Mouse (Mus musculus): ENCODE data around the gene Pex5.
A peak's percentile ranks its signal among the peaks of the same experiment; 100 is the strongest.

The Pex5 gene

DNA sequence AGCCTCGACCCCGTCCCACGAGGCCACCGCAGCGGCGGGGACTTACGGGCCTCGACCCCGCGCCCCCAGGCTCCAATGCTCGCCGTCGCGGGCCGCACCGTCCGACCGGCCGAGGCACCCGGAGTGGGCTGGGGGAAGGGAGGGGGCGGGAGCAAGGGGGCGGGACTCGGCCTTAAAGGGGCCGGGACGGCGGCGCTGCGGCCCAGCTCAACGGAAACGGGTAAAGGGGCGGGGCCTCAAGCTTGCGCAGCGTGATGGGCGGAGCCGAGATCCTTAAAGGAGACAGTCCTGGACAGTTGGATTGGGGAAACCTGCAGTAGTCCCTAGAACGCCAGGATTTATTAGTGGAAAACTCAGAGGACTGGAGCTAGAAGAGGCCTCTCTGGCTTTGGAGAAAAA, at the start of gene Pex5:
TSS of gene Pex5 (minus strand) at position 141 of the 399 bp plus-strand sequence.
- peak; percentile 96 for DNase-seq (ENCODE audit: low spot score)

DNA sequence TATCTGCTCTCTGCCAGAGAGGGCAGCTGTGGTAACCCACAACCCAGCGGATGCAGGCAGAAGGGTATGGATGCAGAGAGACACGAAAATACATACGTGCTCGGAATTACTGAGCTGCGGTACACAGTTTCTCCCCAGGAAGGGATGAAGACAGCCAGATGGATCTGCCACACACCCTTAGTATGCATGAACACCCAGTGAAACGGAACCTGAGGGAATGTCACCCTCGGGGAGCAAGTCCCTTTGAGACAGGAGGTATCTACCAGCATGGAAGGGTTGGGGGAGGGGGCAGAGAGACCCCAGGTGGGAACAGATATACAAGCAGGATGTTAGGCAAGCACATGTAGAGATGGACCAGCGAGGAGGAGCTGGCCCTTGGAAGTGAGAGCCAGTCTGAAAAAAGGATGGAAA, 49.0 kb upstream of the Pex5 start:
- no peak for DNase-seq (ENCODE audit: low spot score)

DNA sequence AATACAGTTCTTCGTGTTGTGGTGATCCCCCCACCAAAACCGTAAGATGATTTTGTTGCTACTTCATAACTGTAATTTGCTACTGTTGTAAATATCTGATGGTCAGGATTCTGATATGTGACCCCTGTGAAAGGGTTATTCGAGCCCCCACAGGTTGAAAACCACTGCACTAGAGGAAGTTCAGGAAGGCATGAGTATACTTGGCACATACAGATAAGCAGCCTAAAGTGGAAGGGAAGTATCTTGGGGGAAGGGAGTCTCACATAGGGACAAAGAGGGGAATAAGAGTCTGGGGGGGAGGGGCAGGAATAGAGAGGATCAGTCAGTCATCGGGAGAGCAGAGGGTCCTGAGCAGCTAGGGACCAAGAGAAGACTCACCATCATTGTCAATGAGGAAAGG, 44.5 kb upstream of the Pex5 start:
- no peak for DNase-seq (ENCODE audit: low spot score)

DNA sequence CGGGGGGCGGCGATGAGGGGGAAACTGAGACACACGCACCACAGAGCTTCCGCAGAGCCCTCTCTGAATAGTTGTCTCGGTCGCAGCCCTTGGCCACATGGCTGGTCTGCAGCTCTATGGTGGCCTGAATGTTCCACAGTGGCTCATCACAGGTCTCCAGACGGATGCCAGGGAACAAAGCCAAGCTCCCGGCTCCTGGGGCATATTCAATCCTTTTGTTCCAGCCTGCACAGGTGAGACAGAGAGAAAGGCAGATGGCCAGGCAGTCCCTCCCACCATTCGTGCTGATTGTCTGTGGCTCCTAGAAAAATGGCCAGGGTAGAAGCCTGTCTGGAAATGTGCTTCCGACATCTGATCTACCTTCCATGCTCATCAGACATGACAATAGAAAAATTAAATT, 43.6 kb upstream of the Pex5 start:
- no peak for DNase-seq (ENCODE audit: low spot score)

DNA sequence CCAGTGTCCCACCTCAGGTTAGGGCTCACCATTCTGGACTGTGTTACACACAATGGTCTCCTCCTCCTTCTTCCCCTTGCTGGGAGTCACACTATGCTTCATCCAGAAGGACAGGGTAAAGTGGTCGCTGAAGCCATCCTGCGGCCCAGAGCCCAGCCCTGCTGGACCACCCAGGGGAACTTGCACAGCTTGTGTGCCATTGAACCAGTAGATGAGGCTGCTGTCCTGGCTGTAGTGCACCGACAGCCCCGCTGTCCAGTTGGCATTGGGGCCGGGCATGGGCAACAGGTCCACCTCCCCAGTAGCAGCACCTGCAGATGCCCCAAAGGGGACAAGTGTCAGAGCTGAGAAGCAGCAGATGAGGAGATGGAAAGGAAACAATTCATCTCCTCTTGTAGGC, 43.0 kb upstream of the Pex5 start:
- no peak for DNase-seq (ENCODE audit: low spot score)

DNA sequence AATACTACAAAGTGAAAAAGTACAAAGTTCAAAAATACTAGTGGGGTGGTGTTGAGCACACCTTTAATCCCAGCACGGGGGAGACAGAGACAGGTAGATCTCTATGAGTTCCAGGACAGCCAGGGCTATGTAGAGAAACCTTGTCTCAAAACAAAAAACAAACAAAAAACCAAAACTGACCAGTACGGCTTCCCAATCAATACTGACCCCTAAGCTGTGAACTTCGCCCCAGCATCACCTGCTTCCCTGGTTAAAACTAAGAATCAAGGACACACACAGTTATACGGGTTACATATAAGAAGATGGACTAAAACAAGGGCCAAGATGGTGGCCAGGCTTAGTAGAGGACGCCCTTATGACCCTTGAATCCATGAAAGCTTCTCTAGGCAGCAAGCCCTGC, 41.4 kb upstream of the Pex5 start:
- no peak for DNase-seq (ENCODE audit: low spot score)

DNA sequence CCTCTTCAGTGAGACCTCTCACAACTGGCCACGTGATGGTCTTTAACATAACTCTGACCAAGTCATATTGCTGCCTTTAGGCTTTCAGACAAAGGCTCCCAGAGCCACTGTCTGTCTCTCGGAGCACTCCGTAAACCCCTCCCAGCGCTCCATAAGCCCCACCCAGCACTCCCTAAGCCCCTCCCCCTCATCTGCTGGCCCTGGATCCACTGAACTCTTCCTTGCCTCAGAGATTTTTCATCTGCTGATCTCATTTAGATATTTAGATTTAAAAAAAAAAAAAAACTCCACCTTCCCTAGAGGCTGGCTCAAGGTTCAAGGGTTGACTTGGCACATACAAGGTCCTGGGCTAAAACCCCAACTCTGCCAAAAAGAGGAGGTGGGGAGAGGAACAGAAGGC, 38.9 kb upstream of the Pex5 start:
- no peak for DNase-seq (ENCODE audit: low spot score)

DNA sequence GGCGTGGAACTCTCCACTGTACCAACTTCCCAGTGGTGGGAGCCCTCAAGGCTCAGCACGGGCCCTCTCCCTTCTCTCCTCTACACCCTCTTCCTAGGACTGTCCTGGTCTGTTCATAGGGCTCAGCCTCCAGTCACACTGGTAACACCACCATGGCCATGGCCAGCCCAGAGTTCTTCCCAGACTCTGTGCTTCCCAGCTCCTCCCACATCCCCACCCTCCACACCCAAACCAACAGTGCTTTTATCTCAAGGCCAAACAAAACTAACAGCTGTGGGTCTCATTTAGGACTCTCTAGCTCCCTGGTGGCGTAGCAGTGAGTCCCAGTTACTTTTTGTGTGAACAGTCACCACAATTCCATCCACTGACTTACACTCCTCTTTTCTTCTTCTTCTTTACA, 37.1 kb upstream of the Pex5 start:
- DNase-seq (ENCODE audit: low spot score) = no peak

DNA sequence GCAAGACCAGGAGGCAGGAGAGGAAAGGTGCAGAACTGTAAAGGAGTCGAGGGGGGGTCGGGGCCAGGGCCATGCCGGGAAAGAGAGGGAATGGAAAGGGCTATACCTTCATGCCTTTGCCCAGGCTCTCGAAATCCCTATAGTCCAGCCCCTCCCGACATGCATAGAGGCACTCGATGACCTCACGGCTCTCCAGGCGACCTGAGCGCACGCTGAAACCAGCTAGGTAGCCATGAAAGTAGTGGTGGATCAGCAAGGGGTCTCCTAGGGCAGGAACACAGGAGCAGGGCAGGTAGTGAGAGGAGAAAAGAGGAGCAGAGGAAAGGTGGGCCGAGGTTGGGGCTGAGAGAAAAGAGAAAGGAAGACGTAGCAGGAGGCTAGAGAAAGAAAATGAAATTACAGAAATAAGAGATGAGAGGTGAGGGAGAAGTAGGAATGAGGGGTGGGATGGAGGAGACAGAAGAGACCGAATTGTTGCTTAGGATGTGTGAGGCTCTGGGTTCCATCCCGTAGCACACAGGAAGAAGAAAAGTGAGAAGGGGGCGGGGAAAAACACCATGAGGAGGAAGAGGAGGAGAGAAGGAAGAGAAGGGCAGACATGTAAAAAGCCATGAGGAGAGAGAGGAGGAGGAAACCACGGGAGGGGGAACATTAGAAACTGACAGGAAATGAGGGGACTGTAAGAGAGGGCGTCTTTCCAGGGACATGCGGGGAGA, 35.0 kb upstream of the Pex5 start:
- no peak for DNase-seq (ENCODE audit: low spot score)

DNA sequence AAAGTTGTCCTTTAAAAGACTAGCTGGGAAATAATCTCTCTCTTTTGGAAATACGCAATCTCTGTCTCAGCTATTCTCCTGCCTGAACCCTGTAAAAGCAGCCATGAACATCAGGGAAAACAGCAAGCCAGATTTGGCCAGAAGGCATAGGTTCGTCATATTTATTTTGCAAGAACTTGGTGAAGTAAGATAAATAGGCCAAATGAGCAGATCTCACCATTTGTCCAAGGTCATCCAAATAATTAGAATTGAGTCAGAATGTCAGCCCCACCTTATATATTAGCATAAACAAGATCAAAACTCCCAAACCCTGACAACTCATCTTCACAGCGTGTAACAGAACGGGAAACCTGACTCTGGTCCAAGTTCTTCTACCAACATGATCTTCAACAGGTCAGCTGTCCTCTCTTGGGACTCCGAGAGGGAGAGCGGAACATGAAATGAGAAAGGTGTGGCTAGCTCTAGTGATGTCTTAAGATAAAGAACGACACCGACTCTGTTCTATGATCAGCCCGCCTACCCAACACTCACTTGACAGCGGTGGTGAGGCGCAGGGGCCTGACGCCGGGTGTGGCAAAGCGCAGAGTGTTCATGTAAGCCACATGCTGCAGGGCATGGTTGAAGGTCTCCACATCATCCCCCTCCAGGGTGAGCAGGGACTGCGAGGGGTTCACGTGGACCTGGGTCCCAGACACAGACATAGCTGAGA, 34.2 kb upstream of the Pex5 start:
- DNase-seq (ENCODE audit: low spot score) = no peak

DNA sequence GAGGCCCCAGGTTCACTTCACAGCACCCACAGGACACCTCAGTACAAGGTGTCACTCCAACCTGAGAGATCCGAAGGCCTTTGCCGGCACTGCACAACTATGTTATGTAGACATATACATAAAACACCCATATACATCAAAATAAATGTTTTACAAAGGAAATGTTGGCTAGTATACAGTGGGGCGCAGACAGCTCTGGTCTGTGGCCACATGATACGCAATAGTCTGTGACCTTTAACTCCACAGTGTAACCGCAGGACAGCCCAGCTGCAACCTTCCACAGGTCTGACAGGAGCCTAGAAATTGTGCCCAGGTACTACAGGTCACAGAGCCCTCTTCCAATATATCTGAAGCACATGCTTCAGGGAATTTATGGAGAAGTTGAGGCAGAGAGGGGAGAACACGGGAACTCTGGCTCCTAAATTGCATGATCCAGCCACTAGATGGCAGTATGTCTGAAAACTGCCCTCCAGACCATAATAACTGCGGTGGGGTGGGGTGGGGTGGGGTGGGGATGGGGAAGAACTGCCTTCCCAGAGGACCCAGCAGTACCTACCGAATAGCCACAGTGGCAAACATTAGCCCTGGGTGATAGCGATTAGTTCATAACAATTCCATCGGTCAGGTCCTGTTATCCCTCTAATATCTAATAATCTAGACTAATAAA, 33.5 kb upstream of the Pex5 start:
- DNase-seq (ENCODE audit: low spot score) = no peak

DNA sequence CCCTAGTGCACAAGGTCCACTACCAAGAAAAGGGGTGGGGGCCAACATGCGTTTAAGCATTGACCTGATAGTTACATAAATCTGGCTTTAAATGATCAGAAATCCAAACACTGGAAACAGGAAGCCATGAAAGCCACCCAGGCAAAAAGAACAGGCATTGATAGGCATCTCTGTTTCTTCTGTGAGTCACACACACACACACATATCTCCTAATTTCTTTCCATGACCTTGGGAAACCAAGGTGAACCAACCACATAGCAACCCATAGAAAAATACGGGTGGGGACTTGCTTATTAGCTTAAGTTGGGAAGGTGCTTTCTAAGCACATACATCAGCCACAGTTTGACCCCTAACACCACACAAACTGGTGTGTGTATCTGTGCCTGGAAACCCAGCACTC, 32.5 kb upstream of the Pex5 start:
- no peak for DNase-seq (ENCODE audit: low spot score)

DNA sequence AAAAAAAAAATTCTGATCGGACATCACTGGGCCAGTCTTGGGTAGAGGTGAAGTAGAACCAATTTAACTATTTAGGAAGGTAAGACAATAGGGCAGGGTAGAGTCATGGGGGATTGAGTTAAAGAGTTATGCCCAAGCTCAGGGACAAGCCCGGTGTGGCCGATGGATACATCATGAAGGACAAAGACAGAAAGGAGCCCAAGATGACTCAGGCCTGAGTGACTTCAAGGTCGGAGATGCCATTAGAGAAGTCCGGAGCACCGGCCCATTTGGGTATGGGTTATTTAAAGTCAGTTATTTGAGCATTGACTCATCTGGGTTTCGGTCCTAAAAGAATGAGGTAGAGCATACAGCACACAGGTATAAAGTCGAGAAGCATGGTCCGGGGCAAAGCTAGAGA, 31.6 kb upstream of the Pex5 start:
- no peak for DNase-seq (ENCODE audit: low spot score)

DNA sequence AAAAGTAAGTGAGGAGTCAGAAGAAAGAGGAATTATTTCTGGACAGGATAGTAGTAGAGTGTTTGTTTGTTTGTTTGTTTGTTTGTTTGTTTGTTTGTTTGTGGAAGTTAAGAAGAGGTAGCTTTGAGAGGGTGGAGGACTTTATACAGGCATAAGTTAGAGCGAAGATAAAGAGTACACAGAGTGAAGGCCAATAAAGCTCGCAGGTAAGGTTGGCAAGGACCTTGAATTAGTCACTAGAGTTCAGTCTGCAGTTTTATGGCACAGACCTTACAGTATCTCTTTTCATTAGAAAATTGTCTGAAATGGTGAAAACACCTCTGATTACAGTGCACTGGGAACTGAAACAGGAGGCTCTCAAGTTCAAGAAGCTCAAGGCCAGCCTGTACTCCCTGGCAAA, 31.2 kb upstream of the Pex5 start:
- no peak for DNase-seq (ENCODE audit: low spot score)

DNA sequence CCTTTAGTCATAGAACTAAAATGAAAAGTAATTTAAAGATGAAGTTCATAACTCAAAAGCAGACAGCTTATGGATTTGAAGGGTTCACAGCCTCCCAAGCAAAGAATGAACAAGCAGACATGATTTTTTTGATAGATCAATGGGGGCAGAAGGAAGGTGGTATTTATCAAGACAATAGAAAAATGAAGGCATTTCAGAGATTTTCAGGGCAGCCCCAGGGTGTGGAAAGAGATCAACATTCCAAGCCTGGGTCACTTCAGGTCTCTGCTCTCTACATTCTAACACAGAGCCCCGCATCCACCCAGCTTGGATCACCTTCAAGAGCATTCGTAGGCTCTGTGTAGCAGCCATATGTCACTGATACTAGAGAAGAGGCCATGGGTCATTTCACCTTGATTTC, 28.5 kb upstream of the Pex5 start:
- DNase-seq (ENCODE audit: low spot score) = no peak

DNA sequence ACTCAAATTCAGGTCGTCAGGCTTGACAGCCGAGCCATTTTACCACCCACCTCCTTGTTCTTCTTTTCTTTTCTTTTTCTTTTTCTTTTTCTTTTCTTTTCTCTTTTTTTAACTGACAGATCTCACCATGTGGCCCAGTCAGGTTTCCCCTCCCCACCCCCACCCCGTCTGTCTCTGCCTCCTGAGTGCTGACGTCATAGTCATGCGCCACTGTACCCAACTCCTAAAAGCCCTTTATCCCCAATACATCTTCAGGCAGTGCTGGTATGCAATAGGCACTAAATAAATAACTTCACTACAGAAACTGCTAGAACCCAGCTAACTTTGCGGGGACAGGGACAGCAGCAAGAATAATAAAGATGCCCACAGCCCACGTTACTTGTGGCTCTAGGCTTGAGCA, 21.4 kb upstream of the Pex5 start:
- DNase-seq (ENCODE audit: low spot score) = no peak

DNA sequence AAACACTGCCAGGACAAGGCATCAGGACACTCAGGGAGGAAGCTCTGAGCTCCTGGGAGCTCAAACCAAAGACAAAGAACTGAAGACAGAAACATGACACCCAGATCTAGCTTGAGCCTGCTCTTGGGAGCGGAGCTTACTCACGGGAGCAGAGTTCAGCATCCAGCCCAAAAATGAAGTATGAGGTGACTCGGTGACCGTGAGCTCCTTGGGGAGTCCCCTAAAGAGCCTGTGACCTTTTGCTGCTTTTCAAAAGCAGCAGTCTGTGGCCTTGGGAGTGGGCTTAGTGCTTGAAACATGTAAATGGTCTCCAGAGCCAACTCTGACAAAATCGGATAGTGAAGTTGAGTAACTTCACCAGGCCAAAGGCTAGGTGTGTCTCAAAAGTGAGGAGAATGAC, 20.3 kb upstream of the Pex5 start:
- DNase-seq (ENCODE audit: low spot score) = no peak

DNA sequence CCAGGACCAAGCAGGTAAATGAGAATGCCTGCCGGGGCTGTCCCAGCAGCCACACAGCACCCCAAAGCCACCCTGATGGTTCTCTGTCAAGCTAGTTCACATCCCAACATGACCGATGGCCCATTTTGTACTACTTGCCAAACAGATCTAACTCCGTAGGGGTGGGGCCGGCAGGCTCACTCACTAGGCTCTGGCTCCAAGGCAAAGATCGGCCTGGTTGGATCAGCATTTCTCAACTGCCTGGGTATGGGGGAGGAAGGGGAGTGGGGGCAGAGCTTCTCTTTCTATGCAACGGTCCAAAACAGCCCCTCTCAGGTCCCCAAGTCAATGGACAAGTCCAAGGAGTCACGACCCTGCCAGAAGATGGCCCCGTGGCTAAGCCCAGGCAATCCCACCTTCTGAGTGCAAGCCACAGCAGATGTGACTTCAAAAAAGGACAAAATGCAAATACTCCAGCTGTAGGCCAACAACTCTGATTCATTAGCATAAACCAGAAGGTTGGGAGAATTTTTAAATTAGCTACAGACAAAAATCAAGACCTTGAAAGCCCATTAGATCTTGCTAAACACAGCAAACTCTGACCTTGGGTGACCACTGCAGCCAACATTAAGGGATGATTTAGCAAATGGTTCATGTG, 18.9 kb upstream of the Pex5 start:
- no peak for DNase-seq (ENCODE audit: low spot score)

DNA sequence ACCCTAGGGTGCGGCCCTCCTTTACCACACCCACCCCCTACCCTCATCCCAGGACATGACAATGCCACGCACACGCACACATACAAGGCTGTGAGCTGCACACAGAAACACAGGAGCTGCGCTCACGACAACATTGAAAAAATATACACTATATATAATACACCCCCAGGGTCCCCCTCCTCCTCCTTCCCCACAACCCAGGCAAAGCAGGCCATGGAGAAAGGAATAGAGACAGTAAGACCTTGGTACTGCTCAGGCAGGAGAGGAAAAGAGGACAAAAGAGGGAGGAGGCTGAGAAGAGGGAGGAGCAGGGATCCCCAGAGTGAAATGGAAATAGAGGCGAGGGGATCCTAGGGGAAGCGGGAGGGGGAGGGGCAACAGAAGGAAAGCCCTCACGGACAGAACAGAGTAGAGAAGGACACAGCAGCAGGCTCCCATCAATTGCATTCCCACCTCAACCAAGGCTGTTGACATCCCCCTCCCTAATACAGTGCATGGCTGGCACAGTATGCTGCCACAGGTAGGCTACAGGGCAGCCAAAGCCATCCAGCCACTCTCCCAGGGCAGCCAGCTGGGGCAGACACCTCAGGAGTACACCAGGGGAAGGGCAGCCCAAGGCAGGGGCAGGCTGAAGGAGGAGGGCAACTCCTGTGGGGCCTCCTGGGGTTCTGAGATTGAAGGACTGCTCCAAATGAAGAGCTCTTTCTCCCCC, 16.1 kb upstream of the Pex5 start:
- DNase-seq (ENCODE audit: low spot score) = no peak

DNA sequence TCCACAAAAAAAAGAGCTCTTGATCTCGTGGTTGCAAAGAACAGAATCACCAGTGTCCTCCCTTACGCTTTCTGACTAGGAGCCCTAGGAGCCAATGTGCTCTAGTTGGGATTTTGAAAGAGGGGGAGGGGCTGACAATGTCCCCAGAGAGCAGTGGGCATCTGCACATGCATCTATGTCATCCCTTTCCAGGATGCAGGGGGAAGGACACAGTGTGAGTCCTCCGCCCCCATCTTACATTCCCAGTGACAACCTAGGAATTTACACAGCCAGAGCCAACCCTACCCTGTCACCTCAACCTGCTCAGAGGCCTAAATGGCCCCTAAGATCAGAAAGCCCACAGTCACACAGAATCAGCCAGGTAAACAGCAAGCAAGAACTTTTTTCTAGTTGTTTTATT, 15.5 kb upstream of the Pex5 start:
- DNase-seq (ENCODE audit: low spot score) = no peak

DNA sequence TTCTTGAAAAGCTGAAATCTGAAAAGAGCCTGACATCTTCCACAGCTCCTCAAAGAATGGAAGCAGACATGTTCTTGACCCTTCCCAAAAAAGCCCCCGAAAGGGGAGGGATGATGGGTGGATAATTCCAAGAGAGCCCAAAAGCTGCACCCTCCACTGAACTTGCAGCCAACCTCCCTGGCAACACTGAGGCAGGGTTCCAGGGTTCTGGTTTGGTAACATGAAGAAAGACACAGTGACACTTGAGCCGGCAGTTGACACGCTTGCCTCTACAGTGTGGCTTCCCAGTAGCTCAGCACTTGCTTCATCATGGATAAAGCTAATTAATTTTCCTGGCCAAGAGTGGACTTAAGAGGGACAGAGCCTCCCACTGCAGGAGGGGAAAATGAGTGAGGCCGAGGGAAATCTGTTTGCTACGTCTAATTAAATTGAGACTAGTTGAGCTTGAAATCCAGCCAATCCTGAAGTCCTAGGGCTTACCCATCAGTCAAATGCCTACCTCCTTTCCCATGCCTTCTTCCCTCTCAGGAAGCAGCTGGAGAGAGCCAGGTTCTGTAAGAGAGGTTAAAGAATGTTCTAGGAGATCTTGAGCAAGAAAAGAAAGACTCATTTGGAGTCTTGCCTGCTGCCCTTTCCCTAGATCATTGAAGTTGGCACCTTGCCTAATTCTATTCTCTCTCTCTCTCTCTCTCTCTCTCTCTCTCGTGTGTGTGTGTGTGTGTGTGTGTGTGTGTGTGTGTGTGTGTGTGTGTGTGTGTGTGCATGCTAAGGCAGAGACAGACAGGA, 13.1 kb upstream of the Pex5 start:
- DNase-seq (ENCODE audit: low spot score) = no peak

DNA sequence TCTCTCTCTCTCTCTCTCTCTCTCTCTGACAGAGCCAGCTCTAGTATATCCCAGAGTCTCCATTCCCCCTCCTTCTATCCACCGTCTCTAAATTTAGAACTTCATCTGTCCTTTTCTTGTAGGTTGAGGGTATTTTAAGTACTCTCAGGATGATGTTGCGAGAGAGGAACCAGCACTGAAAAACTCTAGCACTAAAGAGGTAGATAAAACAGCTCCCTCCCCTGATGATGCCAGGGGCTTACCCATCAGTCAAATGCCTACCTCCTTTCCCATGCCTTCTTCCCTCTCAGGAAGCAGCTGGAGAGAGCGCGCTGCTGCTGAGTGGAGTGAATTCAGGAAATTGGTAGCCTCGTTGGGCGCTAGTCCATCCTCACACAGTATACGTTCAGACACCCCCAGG, 12.4 kb upstream of the Pex5 start:
- DNase-seq (ENCODE audit: low spot score) = no peak

Data from embryo, embryonic 10 days (tissue).